Mouse (Mus musculus) spleen, adult 12 weeks (tissue): ENCODE measurements around the gene Olfr1126.
"Not testable (repeated sequence)": the region's sequence is repeated elsewhere in the genome, so short reads cannot be mapped to it uniquely, and the experiment has no call there.

Experiments used
- DNase-seq: peaks from one replicate; pipeline ENCODE4 v3.0.0; 2022; ENCODE audit warnings: low spot score

Gene Olfr1126

GRCm38 (mm10) chr2:87453662-87454061 lies at the start of gene Olfr1126:
Olfr1126 (plus strand) TSS chr2:87453962.
- DNase-seq = no peak

GRCm38 (mm10) chr2:87416335-87416734 lies 37.4 kb upstream of the Olfr1126 start, which contains the start of gene Olfr1123:
Olfr1123 (plus strand) TSS chr2:87416635.
- no peak for DNase-seq

- DNase-seq = no peak
These were observed 23.8 kb upstream of the Olfr1126 start, which contains the start of gene Olfr1124 for GRCm38 (mm10) chr2:87429975-87430374. Olfr1124 (plus strand) TSS chr2:87430275.

GRCm38 (mm10) chr2:87437731-87438130 lies 16.0 kb upstream of the Olfr1126 start:
- DNase-seq = no peak

- no peak for DNase-seq
These were observed 8.0 kb downstream of the Olfr1126 start for GRCm38 (mm10) chr2:87461769-87462168.

GRCm38 (mm10) chr2:87480207-87480606 lies 26.4 kb downstream of the Olfr1126 start:
- DNase-seq = no peak

GRCm38 (mm10) chr2:87481158-87481557 lies 27.4 kb downstream of the Olfr1126 start:
- DNase-seq = no peak

GRCm38 (mm10) chr2:87482276-87482675 lies 28.5 kb downstream of the Olfr1126 start:
- no peak for DNase-seq

- not testable (repeated sequence) for DNase-seq
These were observed 43.2 kb downstream of the Olfr1126 start, which contains the start of gene Pramel7 for GRCm38 (mm10) chr2:87496993-87497392. Pramel7 (minus strand) TSS chr2:87497093.

- no peak for DNase-seq
These were observed 52.5 kb downstream of the Olfr1126 start, which contains the start of gene Pramel6 for GRCm38 (mm10) chr2:87506265-87506664. Pramel6 (plus strand) TSS chr2:87506565.
